Comparison of ENCODE assay signal across 15 mouse cellular contexts in the genomic region with DNA sequence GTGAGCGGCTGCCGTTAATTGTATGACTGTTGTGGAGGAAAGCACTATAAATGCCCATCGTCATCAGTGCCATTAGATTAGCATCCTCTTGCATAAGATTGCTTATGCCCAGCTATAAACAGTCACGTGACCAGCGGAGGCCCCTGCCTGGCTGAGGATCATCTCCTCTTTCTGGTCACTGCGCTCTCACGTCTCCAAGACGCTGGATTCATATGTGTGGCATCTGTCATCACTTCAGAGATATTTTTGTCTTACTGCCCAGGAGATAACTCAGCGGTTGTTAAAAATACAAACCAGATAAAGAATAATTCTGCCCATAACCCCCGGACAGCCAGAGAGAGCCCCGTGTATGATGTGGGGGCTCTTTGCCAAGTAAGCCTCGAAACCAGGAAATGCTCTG.
DNase-seq lines count a peak whose midpoint lies in the region; ATAC-seq lines count a peak whose summit lies in the region.
"Had no signal": no experiment of that assay in that cellular context is flagged by ENCODE, and none has a peak within 500 bp of the region (broad histone marks: within the 10 kb centered on the region; RNA-seq: fewer than 3 reads in every experiment).

No protein-coding gene starts in this region.

- no peak overlapping the region for H3K4me2 ChIP-seq in midbrain, embryonic 15.5 days
- no peak overlapping the region for H3K4me2 ChIP-seq in midbrain, embryonic 16.5 days (ENCODE audit: low read length)
- peak overlapping the region; percentile 40 for H3K4me2 ChIP-seq in heart, embryonic 11.5 days
- H3K4me2 ChIP-seq: liver, embryonic 13.5 days had no signal

- intact Hi-C loops in gastrocnemius, postnatal 14 days (cut with DNase I; ENCODE audit: low total_unique reads), result no loop called here

- H3K4me1 ChIP-seq in midbrain, embryonic 15.5 days, result 0 out of 2 replicates have a peak, but pooled peaks cover 2% of the 10 kb centered on the region
- no peaks in the 10 kb centered on the region for H3K4me1 ChIP-seq in midbrain, embryonic 16.5 days (ENCODE audit: control insufficient read depth, insufficient read depth, low read length)
- no peaks in the 10 kb centered on the region for H3K4me1 ChIP-seq in heart, embryonic 11.5 days (ENCODE audit: control insufficient read depth, insufficient read depth, low read length)
- H3K4me1 ChIP-seq: limb, embryonic 10.5 days; liver, embryonic 13.5 days had no signal

- H3K27ac ChIP-seq in midbrain, embryonic 15.5 days, result 0 out of 2 replicates have a peak overlapping the region, but pooled peaks have one; percentile 7
- no peak overlapping the region for H3K27ac ChIP-seq in midbrain, embryonic 16.5 days (ENCODE audit: low read length)
- H3K27ac ChIP-seq in heart, embryonic 11.5 days (ENCODE audit: low read depth, low read length), result no peak overlapping the region
- H3K27ac ChIP-seq: kidney, postnatal 0 days; limb, embryonic 10.5 days; liver, embryonic 13.5 days had no signal

- WGBS in midbrain, embryonic 15.5 days, result 73% methylated on average over 12 of the region's 12 CpGs
- WGBS in midbrain, embryonic 16.5 days, result 78% methylated on average over 12 of the region's 12 CpGs
- WGBS in heart, embryonic 11.5 days (ENCODE audit: insufficient replicate concordance), result 28% methylated on average over 12 of the region's 12 CpGs

- H3K9me3 ChIP-seq in midbrain, embryonic 15.5 days, result no peaks in the 10 kb centered on the region
- H3K9me3 ChIP-seq in midbrain, embryonic 16.5 days (replicated peaks; ENCODE audit: control insufficient read depth, low read length, poor library complexity, severe bottlenecking), result no peaks in the 10 kb centered on the region; the same call in 1 of the 2 replicates
- no peaks in the 10 kb centered on the region for H3K9me3 ChIP-seq in heart, embryonic 11.5 days (replicated peaks; ENCODE audit: control insufficient read depth, low read length)
- H3K9me3 ChIP-seq: limb, embryonic 10.5 days had no signal

- peak; percentile 11 for DNase-seq in heart, postnatal 4 days
- DNase-seq in lung, postnatal 36 days, result peak; percentile 74
- DNase-seq in gastrocnemius, postnatal 14 days, result no peak
- DNase-seq in cerebellum, adult 9-10 months, result no peak
- DNase-seq: cerebellum, adult 11-12 months; liver, embryonic 13.5 days; thymus, postnatal 14 days had no signal

- H3K27me3 ChIP-seq in midbrain, embryonic 15.5 days (replicated peaks), result no peaks in the 10 kb centered on the region
- no peaks in the 10 kb centered on the region for H3K27me3 ChIP-seq in midbrain, embryonic 16.5 days (ENCODE audit: control insufficient read depth, insufficient read depth, low read depth, low read length)
- H3K27me3 ChIP-seq in heart, embryonic 11.5 days (ENCODE audit: control insufficient read depth, insufficient read depth, low read length), result no peaks in the 10 kb centered on the region
- H3K27me3 ChIP-seq: liver, embryonic 13.5 days had no signal

- H3K4me3 ChIP-seq in midbrain, embryonic 15.5 days, result no peak overlapping the region
- H3K4me3 ChIP-seq in midbrain, embryonic 16.5 days (ENCODE audit: low read depth, low read length), result no peak overlapping the region
- no peak overlapping the region for H3K4me3 ChIP-seq in heart, embryonic 11.5 days (ENCODE audit: low read depth, low read length)
- H3K4me3 ChIP-seq: erythroblast, embryonic 14.5 days; limb, embryonic 10.5 days; liver, embryonic 13.5 days; myocyte had no signal

- H3K9ac ChIP-seq in midbrain, embryonic 15.5 days, result no peak overlapping the region
- no peak overlapping the region for H3K9ac ChIP-seq in midbrain, embryonic 16.5 days (ENCODE audit: low read depth, low read length)
- H3K9ac ChIP-seq in heart, embryonic 11.5 days (ENCODE audit: low read depth, low read length), result no peak overlapping the region
- H3K9ac ChIP-seq: liver, embryonic 13.5 days had no signal

- H3K36me3 ChIP-seq in midbrain, embryonic 15.5 days (replicated peaks), result peaks cover 7% of the 10 kb centered on the region; the same call in 1 of the 2 replicates
- peaks cover 10% of the 10 kb centered on the region for H3K36me3 ChIP-seq in midbrain, embryonic 16.5 days (ENCODE audit: control insufficient read depth, insufficient read depth, low read length)
- no peaks in the 10 kb centered on the region for H3K36me3 ChIP-seq in heart, embryonic 11.5 days (ENCODE audit: control insufficient read depth, insufficient read depth, low read length)
- H3K36me3 ChIP-seq: limb, embryonic 10.5 days; liver, embryonic 13.5 days had no signal

- no peak for ATAC-seq in midbrain, embryonic 15.5 days (replicated peaks)
- ATAC-seq in midbrain, embryonic 16.5 days, result no peak
- ATAC-seq in heart, embryonic 11.5 days (replicated peaks; ENCODE audit: insufficient number of reproducible peaks, low FRiP score, low TSS enrichment), result no peak; the same call in 1 of the 2 replicates
- ATAC-seq: inflammation-experienced regulatory T-cells, adult 6 months had no signal

Comparison
In these comparisons a context has a peak if more than half of its experiments do, and no peak if none do; other contexts are left out.
1. DNase-seq: peak in heart, postnatal 4 days (single experiment) and lung, postnatal 36 days (single experiment); none in gastrocnemius, postnatal 14 days (single experiment) and cerebellum, adult 9-10 months (single experiment).